Mouse (Mus musculus): ENCODE measurements at regions not wholly inside any gene's neighbourhood (a gene's known extent, or its start where the extent isn't known, plus 50 kb on each side); places are given as distances from the start of the nearest gene placed in this dataset.

GRCm38 (mm10) chr17:88343091-88343783 lies 97.3 kb upstream of the Foxn2 start:
- TF ChIP-seq CTCF (IDR thresholded peaks at IDR 0.05; ENCODE audit: extremely low read depth, insufficient read length, insufficient replicate concordance, low read depth, low read length): no peak
- no peak for TF ChIP-seq POLR2A (IDR thresholded peaks at IDR 0.05; ENCODE audit: low read depth, low read length)

Measured in small intestine, adult 2 months (tissue).